Mouse (Mus musculus) embryonic facial prominence, embryonic 10.5 days (tissue): ENCODE results near the gene Ncoa1. TPM values are rescaled to one million over a fixed set of nuclear protein-coding genes. Genes with fewer than 3 reads are reported as not detected.

Experiments
- DNase-seq: peaks from one replicate; pipeline ENCODE4 v3.0.0-alpha.2; 2017; ENCODE audit warnings: low spot score
- H3K27ac ChIP-seq: fragments of 300-500 bp; sonication (generic); replicated peaks from 2 replicates; pipeline ENCODE4 v1.5.1; 2016; ENCODE audit warnings: mild to moderate bottlenecking
- H3K27me3 ChIP-seq: fragments of 300-500 bp; sonication (generic); replicated peaks from 2 replicates; pipeline ENCODE4 v1.6.1; 2016; ENCODE audit warnings: low read depth, mild to moderate bottlenecking; ENCODE audit not compliant: poor library complexity, severe bottlenecking
- H3K36me3 ChIP-seq: fragments of 300-500 bp; sonication (generic); replicated peaks from 2 replicates; pipeline ENCODE4 v1.6.1; 2016; ENCODE audit warnings: mild to moderate bottlenecking, moderate library complexity
- H3K4me1 ChIP-seq: fragments of 300-500 bp; sonication (generic); 2 replicates; pipeline ENCODE4 v1.6.1; 2016
- H3K4me3 ChIP-seq: fragments of 300-500 bp; sonication (generic); 2 replicates; pipeline ENCODE4 v1.5.1; 2016; ENCODE audit warnings: mild to moderate bottlenecking, moderate library complexity
- H3K9me3 ChIP-seq: fragments of 300-500 bp; sonication (generic); 2 replicates; pipeline ENCODE4 v1.6.1; 2016; ENCODE audit warnings: mild to moderate bottlenecking
- WGBS: fragments of 180-500 bp; shearing (Covaris S2); methylation state at CpG from one replicate; pipeline ENCODE4 v1.1.7; 2016; 5-methylcytosine and 5-hydroxymethylcytosine counted together
- polyA plus RNA-seq: library from polyadenylated mRNA; unstranded; fragments of >200 nt; fragmentation: Nextera tagmentation; extraction: Ambion mirVana; gene quantifications from 2 replicates; pipeline ENCODE4 v1.2.1, GENCODE M21; 2016

Ncoa1 gene
- polyA plus RNA-seq, 1 experiment from 2014 or later, result 2.4 TPM

DNA sequence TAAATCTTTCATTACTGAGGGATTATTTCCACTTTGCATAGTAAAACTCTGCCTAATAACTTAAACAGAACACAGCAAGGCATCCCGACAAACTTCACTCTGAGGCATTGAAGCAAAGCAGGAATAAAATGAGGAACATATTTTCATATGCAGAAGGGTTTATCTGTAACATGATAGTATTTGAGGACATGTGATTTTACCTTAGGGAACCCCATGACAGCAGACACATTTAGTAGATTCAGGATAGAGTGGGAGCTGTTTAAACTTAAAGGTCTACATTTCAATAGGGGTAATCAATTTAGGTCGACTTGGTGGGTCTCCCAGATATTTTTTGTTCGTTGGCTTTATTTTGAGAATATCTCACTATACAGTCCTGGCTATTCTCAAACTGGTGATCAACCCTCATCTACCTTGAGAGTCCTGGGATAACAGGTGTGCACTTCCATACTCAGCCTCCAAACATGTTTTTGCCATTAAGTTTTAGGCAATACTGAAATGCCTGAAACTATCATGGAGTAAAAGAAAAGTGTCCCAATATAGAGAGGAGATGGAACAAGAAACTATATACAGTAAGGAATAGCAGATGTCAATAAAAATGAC lies 136.6 kb downstream of the Ncoa1 start:
- DNase-seq, result no peak
- H3K36me3 ChIP-seq, result no peaks in the 10 kb centered on the region
- 81% methylated on average over 3 of the region's 3 CpGs for whole genome bisulfite sequencing

DNA sequence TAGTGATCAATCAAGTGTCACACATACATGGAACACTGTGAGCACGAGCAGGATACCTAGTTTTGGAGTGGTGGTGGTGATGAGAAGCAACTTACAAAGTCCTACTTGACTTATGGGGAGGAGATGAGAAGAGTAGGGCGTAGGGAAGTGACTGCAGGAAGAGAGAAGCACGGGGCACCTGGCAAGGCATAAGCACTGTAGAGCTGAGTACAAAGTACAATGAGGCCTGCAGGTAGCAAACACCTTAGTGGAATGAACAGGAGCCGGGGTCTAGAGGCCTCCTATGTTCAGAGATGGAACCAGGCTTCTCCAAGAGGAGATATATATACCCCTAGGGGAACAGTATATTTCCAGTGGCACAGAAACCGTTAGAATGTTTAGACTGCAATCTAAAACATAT lies 153.4 kb downstream of the Ncoa1 start:
- Histone ChIP-seq H3K27me3 (no peaks in the 10 kb centered on the region), H3K4me1 (peaks cover 10% of the 10 kb centered on the region), H3K36me3 (no peaks in the 10 kb centered on the region; the same call in 1 of the 2 replicates), H3K27ac (no peak overlapping the region), H3K9me3 (no peaks in the 10 kb centered on the region), H3K4me3 (no peak overlapping the region)
- no peak for DNase-seq
- WGBS, result 77% methylated on average over 5 of the region's 5 CpGs

More for the DNA sequence above, 136.6 kb downstream of the Ncoa1 start:
- no peaks in the 10 kb centered on the region for H3K27me3 ChIP-seq
- H3K9me3 ChIP-seq, result no peaks in the 10 kb centered on the region
- H3K4me1 ChIP-seq, result peaks cover 10% of the 10 kb centered on the region; the same call in 1 of the 2 replicates
- H3K4me3 ChIP-seq, result no peak overlapping the region
- no peak overlapping the region for H3K27ac ChIP-seq

DNA sequence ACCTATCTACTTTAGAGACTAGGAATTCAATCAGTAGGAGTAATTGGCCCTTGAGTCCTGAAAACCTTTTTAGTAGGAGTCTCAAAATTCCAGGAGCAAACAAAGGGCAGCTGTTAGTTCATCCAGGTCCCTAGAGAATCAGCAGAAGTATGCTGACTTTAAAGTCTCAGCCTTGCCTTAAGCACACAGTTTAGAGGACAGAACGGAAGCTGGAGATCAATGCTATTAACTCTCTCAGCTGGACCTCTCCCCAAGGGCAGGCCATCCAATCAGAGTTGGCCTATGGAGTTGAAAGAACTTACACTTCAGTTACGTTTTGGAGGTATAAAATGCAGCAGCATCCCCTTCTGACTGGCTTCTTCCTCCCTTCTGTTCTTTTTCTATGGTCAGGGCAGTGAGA lies 154.8 kb downstream of the Ncoa1 start:
- H3K27ac ChIP-seq, result no peak overlapping the region
- 14% methylated on average over 2 of the region's 2 CpGs for WGBS

DNA sequence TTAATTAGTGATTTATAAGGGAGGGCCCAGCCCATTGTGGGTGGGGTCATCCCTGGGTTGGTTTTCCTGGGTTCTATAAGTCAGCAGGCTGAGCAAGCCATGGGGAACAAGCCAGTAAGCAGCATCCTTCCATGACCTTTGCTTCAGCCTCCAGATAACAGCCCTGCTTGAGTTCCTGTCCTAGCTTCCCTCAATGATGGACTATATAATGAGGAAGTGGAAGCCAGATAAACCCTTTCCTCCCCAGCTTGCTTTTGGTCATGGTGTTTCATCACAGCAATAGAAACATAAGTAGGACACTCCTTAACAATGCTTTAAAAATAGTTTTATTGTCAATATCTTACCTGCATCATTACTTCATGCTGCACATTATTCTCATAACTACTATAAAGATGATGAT lies 163.2 kb downstream of the Ncoa1 start:
- Histone ChIP-seq H3K27ac (no peak overlapping the region), H3K36me3 (peaks cover 6% of the 10 kb centered on the region; the same call in 1 of the 2 replicates), H3K4me3 (no peak overlapping the region), H3K27me3 (no peaks in the 10 kb centered on the region), H3K9me3 (no peaks in the 10 kb centered on the region), H3K4me1 (no peaks in the 10 kb centered on the region)
- no peak for DNase-seq

More for the DNA sequence above, 154.8 kb downstream of the Ncoa1 start:
- Histone ChIP-seq H3K4me3 (no peak overlapping the region), H3K9me3 (no peaks in the 10 kb centered on the region), H3K36me3 (no peaks in the 10 kb centered on the region; the same call in 1 of the 2 replicates), H3K27me3 (no peaks in the 10 kb centered on the region), H3K4me1 (peaks cover 10% of the 10 kb centered on the region)
- peak; percentile 16 for DNase-seq

DNA sequence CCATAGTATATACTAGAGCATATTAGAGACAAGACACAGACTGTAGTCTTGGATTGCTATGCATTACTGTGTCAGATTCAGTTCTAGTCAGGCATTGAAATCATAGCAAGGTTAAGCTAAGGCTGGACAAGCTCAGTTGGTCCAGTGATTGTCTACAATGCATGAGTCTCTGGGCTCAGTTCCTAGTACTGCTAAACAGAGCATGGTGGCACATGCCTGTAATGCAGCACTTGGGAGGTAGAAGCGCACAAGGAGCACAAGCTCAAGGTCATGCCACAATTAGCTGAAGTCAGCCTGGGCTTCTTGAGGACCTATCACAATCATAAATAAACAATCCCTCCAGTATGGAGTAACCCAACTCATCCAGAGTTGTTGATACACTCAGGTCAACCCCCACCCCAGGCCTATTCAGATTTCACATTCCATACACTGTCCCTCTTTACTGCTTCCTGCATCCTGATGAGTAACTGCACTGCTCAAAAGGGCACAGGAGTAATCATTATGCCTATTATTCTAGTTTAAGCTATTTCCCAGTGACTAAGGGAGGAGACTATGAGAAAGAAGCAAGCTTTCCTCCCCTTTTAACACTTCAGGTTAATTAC lies 170.2 kb downstream of the Ncoa1 start:
- no peaks in the 10 kb centered on the region for H3K27me3 ChIP-seq
- peaks cover 6% of the 10 kb centered on the region for H3K4me1 ChIP-seq
- H3K27ac ChIP-seq, result no peak overlapping the region
- no peaks in the 10 kb centered on the region for H3K9me3 ChIP-seq
- DNase-seq, result no peak
- H3K4me3 ChIP-seq, result no peak overlapping the region
- no peaks in the 10 kb centered on the region for H3K36me3 ChIP-seq
- 70% methylated on average over 1 of the region's 1 CpGs for whole genome bisulfite sequencing

DNA sequence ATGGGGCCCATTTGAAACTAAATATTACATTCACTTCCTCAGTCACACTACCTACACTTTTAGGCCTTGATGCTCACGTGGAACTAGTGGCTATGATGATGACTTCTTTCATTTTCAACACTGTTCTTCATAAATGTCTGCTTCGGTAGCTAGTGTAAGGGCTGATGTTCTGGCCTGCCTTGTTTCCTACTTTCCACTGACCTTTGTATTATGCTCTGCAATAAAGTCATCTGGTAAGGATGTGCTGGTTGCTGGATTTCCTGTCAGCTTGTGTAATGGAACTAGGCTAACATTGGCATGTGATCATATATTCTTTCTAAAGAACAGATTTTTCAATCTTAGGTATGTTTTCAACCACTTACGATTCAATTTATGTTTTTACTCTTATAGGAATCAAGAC lies 177.7 kb downstream of the Ncoa1 start:
- Histone ChIP-seq H3K27me3 (no peaks in the 10 kb centered on the region), H3K27ac (no peak overlapping the region), H3K4me1 (no peaks in the 10 kb centered on the region), H3K9me3 (no peaks in the 10 kb centered on the region), H3K36me3 (peaks cover 6% of the 10 kb centered on the region; the same call in 1 of the 2 replicates), H3K4me3 (no peak overlapping the region)
- no peak for DNase-seq
- WGBS, result 88% methylated on average over 3 of the region's 3 CpGs

DNA sequence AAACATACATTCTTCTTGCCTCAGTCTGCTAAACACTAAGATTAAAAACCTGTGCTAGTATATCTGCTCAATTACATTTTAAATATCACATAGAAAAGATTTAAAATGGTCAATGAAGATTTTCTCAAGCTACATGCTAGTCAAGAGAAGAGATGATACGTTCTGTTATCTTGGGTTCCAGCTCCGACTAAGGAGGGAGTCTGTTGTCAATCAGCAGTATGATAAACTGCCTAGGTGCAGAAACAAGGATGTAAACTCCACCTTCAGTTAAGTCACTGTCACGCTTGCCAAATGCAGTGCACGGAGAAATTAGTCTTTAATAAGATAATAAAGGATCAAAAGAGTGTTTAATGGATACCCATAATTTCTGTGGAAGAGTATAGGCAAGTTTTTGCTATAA lies 178.4 kb downstream of the Ncoa1 start:
- WGBS, result 85% methylated on average over 4 of the region's 4 CpGs
- no peak for DNase-seq
- Histone ChIP-seq H3K9me3 (no peaks in the 10 kb centered on the region), H3K27me3 (no peaks in the 10 kb centered on the region), H3K4me3 (no peak overlapping the region), H3K27ac (no peak overlapping the region), H3K36me3 (peaks cover 6% of the 10 kb centered on the region; the same call in 1 of the 2 replicates), H3K4me1 (no peaks in the 10 kb centered on the region)

DNA sequence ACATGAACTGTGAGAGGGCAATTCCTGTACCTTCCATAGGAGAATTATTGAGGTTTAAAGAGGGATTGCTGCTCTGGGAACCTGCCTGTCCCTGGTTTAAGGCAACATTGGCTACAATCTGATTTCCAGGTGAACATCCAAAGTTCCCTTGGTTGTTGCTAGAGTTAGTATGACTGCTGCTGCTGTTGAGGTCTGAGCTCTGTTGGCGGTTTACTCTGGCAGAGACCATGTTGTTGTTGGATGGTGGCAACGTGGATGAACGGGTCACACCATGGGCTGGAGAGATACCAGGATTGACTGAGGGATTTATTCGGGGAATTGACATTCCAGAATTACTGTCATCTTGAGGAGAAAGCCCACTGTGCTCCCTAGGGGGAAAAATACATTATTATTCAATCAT lies 181.1 kb downstream of the Ncoa1 start:
- no peak overlapping the region for H3K4me3 ChIP-seq
- 91% methylated on average over 4 of the region's 4 CpGs for WGBS
- H3K9me3 ChIP-seq, result no peaks in the 10 kb centered on the region
- H3K36me3 ChIP-seq, result peaks cover 6% of the 10 kb centered on the region; the same call in 1 of the 2 replicates
- H3K27me3 ChIP-seq, result no peaks in the 10 kb centered on the region
- no peak overlapping the region for H3K27ac ChIP-seq
- H3K4me1 ChIP-seq, result no peaks in the 10 kb centered on the region
- DNase-seq, result no peak

DNA sequence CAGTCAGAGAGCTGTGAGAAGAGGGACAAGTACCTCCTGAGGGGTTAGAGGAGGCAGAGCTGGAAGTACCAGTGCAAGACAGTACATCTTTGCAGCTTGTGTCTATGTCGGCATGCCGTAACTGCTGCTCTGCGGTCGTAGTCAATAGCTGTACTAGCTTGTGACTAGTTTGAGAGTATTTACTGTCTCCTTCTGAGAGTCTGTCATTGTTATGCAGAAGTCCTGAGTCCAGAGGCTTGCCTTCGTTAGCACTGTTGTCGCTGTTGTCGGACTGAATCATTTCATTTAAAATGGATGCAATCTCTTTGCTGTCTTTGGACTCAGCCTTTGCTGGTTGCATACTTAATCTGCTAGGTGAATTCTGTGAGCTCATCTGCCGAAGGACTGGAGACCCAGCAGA lies 181.7 kb downstream of the Ncoa1 start:
- WGBS, result 83% methylated on average over 8 of the region's 8 CpGs
- no peak overlapping the region for H3K27ac ChIP-seq

DNA sequence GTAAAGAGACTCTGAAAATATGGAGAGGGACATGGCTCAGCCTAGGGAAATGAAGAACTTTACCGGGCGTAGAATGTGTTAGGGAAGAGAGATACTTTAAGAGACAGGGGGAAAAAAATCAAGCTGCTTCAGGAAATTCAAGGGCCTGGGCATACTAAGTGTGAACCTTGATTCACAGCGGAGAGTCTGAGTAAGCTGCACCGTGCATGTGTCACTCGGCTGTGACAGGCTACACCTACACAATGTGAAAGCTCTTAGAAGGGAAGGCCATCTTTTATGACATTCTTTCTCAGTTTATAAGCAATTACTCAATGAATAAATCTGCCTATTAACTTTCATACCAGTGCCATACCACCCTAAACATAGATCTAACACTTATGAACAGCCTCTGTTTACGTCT lies 183.2 kb downstream of the Ncoa1 start:
- Histone ChIP-seq H3K4me1 (no peaks in the 10 kb centered on the region), H3K4me3 (no peak overlapping the region), H3K9me3 (no peaks in the 10 kb centered on the region), H3K27ac (no peak overlapping the region), H3K36me3 (peaks cover 6% of the 10 kb centered on the region; the same call in 1 of the 2 replicates), H3K27me3 (no peaks in the 10 kb centered on the region)
- no peak for DNase-seq
- WGBS, result 89% methylated on average over 6 of the region's 6 CpGs

More for the DNA sequence above, 181.7 kb downstream of the Ncoa1 start:
- no peaks in the 10 kb centered on the region for H3K4me1 ChIP-seq
- H3K36me3 ChIP-seq, result peaks cover 6% of the 10 kb centered on the region; the same call in 1 of the 2 replicates
- H3K27me3 ChIP-seq, result no peaks in the 10 kb centered on the region
- H3K9me3 ChIP-seq, result no peaks in the 10 kb centered on the region
- no peak overlapping the region for H3K4me3 ChIP-seq
- DNase-seq, result no peak

DNA sequence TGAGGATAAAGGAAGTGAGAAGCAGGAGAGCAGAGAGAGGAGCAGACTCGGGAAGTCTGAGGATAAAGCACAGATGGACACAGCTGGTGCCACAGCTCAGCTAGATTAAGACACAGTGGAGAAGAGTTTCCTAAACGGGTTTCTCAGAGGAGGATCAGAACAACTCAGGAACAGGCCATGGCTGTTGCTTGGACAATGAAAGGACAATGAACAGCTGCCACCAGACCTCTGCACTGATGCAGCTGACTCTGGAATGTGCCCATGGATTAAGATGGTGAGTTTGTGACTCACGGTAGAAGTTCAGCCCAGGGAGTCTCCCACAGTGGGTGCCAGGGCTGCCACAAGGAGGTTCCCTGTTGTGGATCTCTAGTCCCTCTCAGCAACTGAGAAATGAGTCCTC lies 191.8 kb downstream of the Ncoa1 start:
- 37% methylated on average over 3 of the region's 3 CpGs for WGBS
- no peak for DNase-seq
- Histone ChIP-seq H3K27me3 (no peaks in the 10 kb centered on the region), H3K36me3 (no peaks in the 10 kb centered on the region), H3K4me3 (no peak overlapping the region), H3K4me1 (no peaks in the 10 kb centered on the region), H3K9me3 (no peaks in the 10 kb centered on the region), H3K27ac (no peak overlapping the region)

DNA sequence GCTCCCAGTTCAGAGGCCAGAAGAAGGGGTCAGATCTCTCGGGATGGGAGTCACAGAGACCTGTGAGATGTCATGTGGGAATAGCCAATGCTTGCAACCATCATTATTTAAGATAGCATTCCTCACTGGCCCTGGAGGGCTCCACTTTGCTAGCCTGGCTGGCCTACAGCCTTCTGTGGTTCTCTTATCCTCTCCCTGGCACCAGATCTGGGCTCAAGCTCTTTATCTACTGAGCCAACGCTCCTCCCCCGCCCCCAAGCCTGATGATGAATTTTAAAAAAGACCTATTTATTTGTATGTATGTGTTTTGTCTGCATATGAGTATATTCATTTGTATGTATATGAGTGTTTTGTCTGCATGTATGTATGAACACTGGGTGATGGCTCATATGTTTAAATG lies 197.1 kb downstream of the Ncoa1 start:
- Histone ChIP-seq H3K27me3 (no peaks in the 10 kb centered on the region), H3K4me1 (no peaks in the 10 kb centered on the region), H3K9me3 (no peaks in the 10 kb centered on the region), H3K4me3 (no peak overlapping the region), H3K36me3 (peaks cover under 1% of the 10 kb centered on the region; the same call in 1 of the 2 replicates), H3K27ac (no peak overlapping the region)
- 95% methylated on average over 3 of the region's 3 CpGs for WGBS
- DNase-seq, result no peak

DNA sequence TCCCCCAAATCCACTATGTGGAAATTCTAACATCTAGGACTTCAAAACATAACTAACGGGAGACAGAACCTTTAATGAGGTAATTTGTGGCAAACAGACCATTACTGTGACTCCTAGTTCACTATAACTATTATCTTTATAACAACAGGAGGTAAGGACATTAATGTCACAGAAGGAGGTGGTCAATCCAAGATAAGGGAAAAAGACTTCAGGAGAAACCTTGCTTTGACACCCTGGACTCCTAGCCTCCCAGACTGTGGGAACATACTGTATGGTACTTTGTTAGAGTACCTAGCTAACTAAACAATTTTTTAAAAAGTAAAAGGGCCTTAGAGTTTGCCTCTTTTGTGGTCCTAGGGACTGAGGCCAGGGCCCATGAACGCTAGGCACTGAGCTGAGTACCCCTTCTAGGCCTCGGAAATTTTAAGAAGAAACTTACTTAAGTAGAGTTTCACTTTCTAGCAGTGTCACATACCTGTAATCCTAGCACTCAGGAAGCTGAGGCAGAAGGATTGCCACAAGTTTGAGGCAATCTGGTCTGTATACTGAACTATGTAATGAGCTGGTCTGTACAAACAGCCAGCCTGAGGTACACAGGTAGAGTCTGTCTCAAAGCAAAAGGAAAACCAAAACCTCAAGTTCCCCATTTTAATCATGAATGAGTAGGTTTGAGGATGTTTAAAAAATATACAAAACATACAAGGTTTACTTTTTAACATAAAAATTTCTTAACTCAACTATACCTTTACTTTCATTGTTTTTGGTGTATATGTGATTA lies 197.8 kb downstream of the Ncoa1 start:
- Histone ChIP-seq H3K36me3 (peaks cover 6% of the 10 kb centered on the region), H3K27ac (no peak overlapping the region)

More for the DNA sequence above, 197.8 kb downstream of the Ncoa1 start:
- Histone ChIP-seq H3K27me3 (no peaks in the 10 kb centered on the region), H3K4me3 (no peak overlapping the region), H3K4me1 (no peaks in the 10 kb centered on the region), H3K9me3 (no peaks in the 10 kb centered on the region)
- no peak for DNase-seq
- 93% methylated on average over 3 of the region's 3 CpGs for WGBS
